Mouse (Mus musculus): ENCODE results near the gene Srpk2.
"Not testable (repeated sequence)": the region's sequence is repeated elsewhere in the genome, so short reads cannot be mapped to it uniquely, and the experiment has no call there.

Srpk2 gene

DNA sequence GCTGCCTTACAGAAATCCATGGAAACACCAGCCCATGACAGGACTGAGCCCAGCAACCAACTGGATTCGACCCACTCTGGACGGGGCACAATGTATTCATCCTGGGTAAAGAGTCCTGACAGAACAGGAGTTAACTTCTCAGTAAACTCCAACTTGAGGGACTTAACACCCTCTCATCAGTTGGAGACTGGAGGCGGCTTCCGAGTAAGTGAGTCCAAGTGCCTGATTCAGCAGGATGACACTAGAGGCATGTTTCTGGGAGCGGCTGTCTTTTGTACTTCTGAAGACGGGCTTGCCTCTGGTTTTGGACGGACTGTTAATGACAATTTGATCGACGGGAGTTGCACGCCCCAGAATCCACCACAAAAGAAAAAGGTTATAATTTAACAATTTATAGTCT lies 186.5 kb downstream of the Srpk2 start:
- no peak for DNase-seq

DNA sequence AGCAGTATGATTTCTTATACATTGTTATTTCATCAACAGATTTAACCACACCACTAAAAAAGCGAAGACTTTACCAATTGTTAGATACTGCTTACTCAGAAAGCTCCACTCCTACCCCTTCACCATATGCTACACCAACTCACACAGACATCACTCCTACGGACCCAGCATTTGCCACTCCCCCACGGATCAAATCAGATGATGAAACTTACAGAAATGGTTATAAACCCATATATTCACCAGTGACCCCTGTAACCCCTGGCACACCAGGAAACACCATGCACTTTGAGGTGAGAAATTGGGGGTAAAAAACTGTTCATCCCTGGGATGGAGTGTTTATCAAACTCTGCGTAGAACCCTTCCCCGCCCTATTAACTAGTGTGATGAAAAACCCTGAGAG lies 187.5 kb downstream of the Srpk2 start:
- DNase-seq, result no peak

DNA sequence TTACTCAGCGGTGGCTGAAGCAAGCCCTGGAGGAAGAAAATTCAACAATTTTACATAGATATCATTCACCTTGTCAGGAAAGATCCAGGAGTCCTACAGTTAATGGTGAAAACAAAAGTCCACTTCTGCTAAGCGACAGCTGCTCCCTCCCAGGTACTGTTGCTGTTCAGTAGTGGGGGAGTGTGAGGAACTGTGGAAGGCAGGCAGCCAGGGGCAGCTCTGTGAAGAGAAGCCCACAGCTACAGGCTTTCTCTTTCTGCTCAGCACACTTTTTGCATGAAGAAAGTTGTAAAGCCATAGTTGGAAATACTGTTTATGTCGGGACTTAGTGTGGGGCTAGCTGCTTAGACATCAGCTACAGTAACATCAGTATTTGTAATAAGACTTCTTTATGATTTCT lies 188.0 kb downstream of the Srpk2 start:
- no peak for DNase-seq

- no peak for DNase-seq
These were observed 193.6 kb downstream of the Srpk2 start for GRCm38 (mm10) chr5:23490797-23491196.

- no peak for DNase-seq
These were observed 195.2 kb downstream of the Srpk2 start for GRCm38 (mm10) chr5:23489231-23489630.

DNA sequence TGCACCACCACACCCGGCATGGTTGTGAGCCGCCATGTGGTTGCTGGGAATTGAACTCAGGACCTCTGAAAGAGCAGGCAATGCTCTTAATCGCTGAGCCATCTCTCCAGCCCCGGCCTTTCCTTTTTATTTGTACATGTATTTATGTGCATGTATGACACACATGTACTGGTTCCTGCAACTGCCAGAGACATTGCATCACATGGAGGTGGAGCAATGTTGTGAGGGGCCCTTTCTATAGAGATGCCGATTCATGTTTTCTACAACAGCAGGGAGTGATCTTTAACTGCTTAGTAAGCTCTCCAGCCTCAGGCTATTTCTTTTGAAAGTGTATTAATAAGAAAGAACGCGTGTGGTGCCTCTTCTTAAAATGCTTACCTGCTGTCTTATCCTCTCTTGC lies 200.6 kb downstream of the Srpk2 start:
- no peak for DNase-seq

DNA sequence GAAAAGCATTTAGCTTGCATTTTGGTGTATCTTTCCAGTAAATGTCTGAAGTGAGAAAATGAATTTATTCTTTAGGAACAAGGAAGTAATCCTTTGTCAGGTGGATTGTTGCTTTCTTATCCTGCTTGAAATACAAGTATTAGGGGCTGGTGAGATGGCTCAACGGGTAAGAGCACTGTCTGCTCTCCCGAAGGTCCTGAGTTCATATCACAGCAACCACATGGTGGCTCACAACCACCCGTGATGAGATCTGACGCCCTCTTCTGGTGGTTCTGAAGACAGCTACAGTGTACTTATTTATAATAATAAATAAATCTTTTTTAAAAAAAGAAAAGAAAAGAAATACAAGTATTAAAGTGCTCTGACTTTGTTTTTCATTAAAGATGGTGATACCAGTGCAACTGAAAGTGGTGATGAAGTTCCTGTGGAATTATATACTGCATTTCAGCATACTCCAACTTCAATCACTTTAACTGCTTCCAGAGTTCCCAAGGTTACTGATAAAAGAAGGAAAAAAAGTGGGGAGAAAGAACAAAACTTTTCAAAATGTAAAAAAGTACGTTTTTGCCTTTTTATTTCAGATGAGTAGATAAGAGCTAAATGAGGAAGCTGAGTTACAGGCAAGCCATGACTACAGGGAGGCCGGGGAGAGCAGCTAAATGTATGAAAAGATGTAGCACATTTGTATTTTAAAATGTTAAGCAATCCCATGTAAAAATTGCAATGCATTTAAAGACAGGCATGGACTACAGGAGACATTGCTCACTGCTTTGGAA lies 211.1 kb downstream of the Srpk2 start:
- DNase-seq, result no peak

GRCm38 (mm10) chr5:23466546-23466945 lies 217.9 kb downstream of the Srpk2 start:
- DNase-seq, result no peak

DNA sequence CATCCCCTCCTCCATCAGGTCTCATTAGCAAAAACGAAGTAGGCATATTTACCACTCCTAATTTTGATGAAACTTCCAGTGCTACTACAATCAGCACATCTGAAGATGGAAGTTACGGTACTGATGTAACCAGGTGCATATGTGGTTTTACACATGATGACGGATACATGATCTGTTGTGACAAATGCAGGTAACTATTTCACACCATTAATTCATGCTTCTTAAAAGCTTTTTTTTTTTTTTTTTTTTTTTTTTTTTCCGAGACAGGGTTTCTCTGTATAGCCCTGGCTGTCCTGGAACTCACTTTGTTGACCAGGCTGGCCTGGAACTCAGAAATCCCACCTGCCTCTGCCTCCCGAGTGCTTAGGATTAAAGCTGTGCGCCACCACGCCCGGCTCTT lies 219.7 kb downstream of the Srpk2 start:
- DNase-seq, result no peak

- no peak for DNase-seq
These were observed 220.2 kb downstream of the Srpk2 start for GRCm38 (mm10) chr5:23464247-23464646.

- DNase-seq, result no peak
These were observed 222.7 kb downstream of the Srpk2 start for GRCm38 (mm10) chr5:23461688-23462087.

DNA sequence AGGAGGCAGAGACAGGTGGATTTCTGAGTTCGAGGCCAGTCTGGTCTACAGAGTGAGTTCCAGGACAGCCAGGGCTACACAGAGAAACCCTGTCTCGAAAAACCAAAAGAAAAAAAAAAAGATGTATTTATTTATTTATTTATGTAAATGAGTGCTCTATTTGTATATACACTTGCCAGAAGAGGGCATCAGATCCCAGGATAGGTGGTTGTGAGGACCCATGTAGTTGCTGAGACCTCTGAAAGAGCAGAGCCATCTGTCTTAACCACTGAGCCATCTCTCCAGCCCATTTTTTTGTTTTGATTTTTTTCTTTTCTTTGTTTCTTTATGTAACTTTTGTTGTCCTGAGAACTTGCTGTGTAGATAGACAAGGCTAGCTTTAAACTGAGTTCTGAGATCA lies 230.9 kb downstream of the Srpk2 start:
- not testable (repeated sequence) for DNase-seq
